Mouse (Mus musculus) midbrain, embryonic 11.5 days (tissue): ENCODE results near the gene Clip3. TPM values are rescaled to one million over a fixed set of nuclear protein-coding genes. Genes with fewer than 3 reads are reported as not detected.

Experiments used
- ATAC-seq: fragments of 200-750 bp; cut with Nextera tagmentation; 2 replicates; pipeline ENCODE4 v1.8.0; 2017; ENCODE audit warnings: moderate TSS enrichment, moderate library complexity; ENCODE audit not compliant: low FRiP score
- DNase-seq: peaks from one replicate; pipeline ENCODE4 v3.0.0; 2015; ENCODE audit warnings: low spot score; ENCODE audit errors: missing footprints
- H3K27ac ChIP-seq: fragments of 300-500 bp; sonication (generic); 2 replicates; pipeline ENCODE4 v1.5.1; 2014; ENCODE audit warnings: low read depth, low read length
- H3K27me3 ChIP-seq: fragments of 300-500 bp; sonication (generic); 2 replicates; pipeline ENCODE4 v1.6.1; 2014; ENCODE audit warnings: mild to moderate bottlenecking, low read length, moderate library complexity, mixed read lengths; ENCODE audit not compliant: control insufficient read depth, insufficient read depth
- H3K36me3 ChIP-seq: fragments of 300-500 bp; sonication (generic); 2 replicates; pipeline ENCODE4 v1.6.1; 2014; ENCODE audit warnings: mild to moderate bottlenecking, low read length, moderate library complexity, mixed read lengths; ENCODE audit not compliant: control insufficient read depth, insufficient read depth
- H3K4me1 ChIP-seq: fragments of 300-500 bp; sonication (generic); 2 replicates; pipeline ENCODE4 v1.6.1; 2014; ENCODE audit warnings: low read length; ENCODE audit not compliant: control insufficient read depth, insufficient read depth
- H3K4me2 ChIP-seq: fragments of 300-500 bp; sonication (generic); 2 replicates; pipeline ENCODE4 v1.6.1; 2014; ENCODE audit warnings: mild to moderate bottlenecking, moderate library complexity
- H3K4me3 ChIP-seq: fragments of 300-500 bp; sonication (generic); 2 replicates; pipeline ENCODE4 v1.5.1; 2014; ENCODE audit warnings: low read depth, low read length
- H3K9ac ChIP-seq: fragments of 300-500 bp; sonication (generic); 2 replicates; pipeline ENCODE4 v1.6.1; 2014; ENCODE audit warnings: low read length
- H3K9me3 ChIP-seq: fragments of 300-500 bp; sonication (generic); 2 replicates; pipeline ENCODE4 v1.6.1; 2016; ENCODE audit warnings: low read length; ENCODE audit not compliant: control insufficient read depth
- WGBS: fragments of 180-500 bp; shearing (Covaris S2); extraction: QIAGEN DNeasy Blood & Tissue Kit; methylation state at CpG from one replicate; pipeline ENCODE4 v1.1.7; 2014; 5-methylcytosine and 5-hydroxymethylcytosine counted together
- polyA plus RNA-seq: library from polyadenylated mRNA; unstranded; fragments of >200 nt; fragmentation: Nextera tagmentation; extraction: Ambion mirVana; gene quantifications from 2 replicates; pipeline ENCODE4 v1.2.1, GENCODE M21; 2014

Gene Clip3
- polyA plus RNA-seq, 1 experiment from 2014 or later: 92.0 TPM

DNA sequence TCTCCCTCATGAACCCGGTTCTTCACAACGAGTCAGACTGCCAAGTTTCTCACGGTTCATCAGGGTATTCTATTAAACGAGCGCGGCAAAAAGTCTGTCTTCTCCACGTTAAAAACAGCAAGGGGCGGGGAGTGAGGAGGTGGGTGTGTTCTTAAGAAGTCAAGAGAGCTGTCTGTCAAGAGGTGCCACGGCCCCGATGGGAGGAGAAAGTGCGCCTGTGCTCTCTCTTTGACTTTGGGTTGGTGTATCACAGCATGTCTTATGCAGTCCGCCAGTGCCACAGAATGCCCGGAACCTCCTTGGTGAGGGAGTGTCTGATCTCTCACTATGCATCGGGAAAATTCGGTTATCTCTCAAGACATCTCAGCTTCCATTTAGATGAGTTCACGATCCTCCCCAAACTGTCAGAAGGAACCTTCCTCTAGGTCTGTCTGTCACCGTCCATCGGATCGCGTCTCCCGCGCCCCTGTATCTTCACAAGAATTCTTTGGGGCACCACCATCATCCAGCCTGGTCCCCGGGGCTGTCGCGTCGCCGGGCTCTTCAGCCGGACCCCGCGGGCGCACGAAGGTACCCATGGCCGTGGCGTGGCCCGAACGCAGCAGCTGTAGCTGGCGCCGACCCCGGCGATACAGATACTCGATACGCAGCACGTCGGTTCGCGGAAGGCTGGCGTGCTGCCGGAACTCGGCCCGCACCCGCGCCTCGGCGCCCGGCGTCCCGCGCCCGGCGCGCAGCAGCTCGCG lies 30.2 kb downstream of the Clip3 start, which contains the start of gene E130208F15Rik:
E130208F15Rik (plus strand) TSS at position 202 of the 746 bp plus-strand sequence.
- peak; percentile 67 for ATAC-seq
- Histone ChIP-seq H3K9me3 (no peaks in the 10 kb centered on the region), H3K4me1 (peaks cover 14% of the 10 kb centered on the region), H3K27ac (peak within 1 kb of the TSS; percentile 51), H3K9ac (peak within 1 kb of the TSS; percentile 90), H3K36me3 (no peaks in the 10 kb centered on the region), H3K4me2 (peak within 1 kb of the TSS; percentile 60), H3K4me3 (peak within 1 kb of the TSS; percentile 77), H3K27me3 (no peaks in the 10 kb centered on the region)
- WGBS: under 1% methylated on average over 63 of the region's 63 CpGs
- peak; percentile 94 for DNase-seq

GRCm38 (mm10) chr7:30322285-30322667 lies 30.7 kb downstream of the Clip3 start:
- Histone ChIP-seq H3K4me3 (peak overlapping the region; percentile 77), H3K4me2 (peak overlapping the region; percentile 60), H3K9ac (peak overlapping the region; percentile 90), H3K36me3 (no peaks in the 10 kb centered on the region), H3K27me3 (no peaks in the 10 kb centered on the region), H3K27ac (peak overlapping the region; percentile 51), H3K4me1 (peaks cover 14% of the 10 kb centered on the region), H3K9me3 (no peaks in the 10 kb centered on the region)
- DNase-seq: peak; percentile 98
- under 1% methylated on average over 20 of the region's 20 CpGs for WGBS
- peak; percentile 100 for ATAC-seq

GRCm38 (mm10) chr7:30322865-30323264 lies 31.3 kb downstream of the Clip3 start:
- peak overlapping the region; percentile 90 for H3K9ac ChIP-seq
- peak overlapping the region; percentile 60 for H3K4me2 ChIP-seq
- DNase-seq: no peak
- WGBS: 41% methylated on average over 6 of the region's 6 CpGs
- no peaks in the 10 kb centered on the region for H3K27me3 ChIP-seq
- H3K9me3 ChIP-seq: no peaks in the 10 kb centered on the region
- H3K4me1 ChIP-seq: peaks cover 14% of the 10 kb centered on the region
- H3K4me3 ChIP-seq: peak overlapping the region; percentile 77
- peak overlapping the region; percentile 35; the same call in 1 of the 2 replicates for H3K27ac ChIP-seq
- no peak for ATAC-seq
- H3K36me3 ChIP-seq: no peaks in the 10 kb centered on the region

DNA sequence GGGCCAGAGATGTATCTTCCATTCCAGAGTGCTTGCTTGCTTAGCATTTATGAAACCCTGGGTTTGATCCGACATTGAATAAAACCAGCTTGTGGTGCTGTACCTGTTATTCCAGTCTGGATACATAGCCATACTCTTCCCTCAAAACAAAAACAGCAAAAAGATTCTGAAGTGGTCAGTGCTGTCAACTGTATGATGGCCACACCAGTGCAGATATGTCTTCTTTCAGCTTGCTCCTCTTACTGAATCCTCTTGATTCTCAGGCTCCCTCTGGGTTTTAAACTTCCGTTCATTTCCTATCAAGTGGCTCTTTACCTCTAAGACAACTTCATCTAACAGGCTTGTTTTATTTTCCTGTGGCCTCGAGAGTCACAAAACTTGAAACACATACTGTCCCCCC lies 32.3 kb downstream of the Clip3 start, which contains the start of gene Sdhaf1:
Sdhaf1 (minus strand) TSS at position 101 of the 400 bp plus-strand sequence.
- Histone ChIP-seq H3K27me3 (no peaks in the 10 kb centered on the region), H3K36me3 (no peaks in the 10 kb centered on the region), H3K27ac (peak within 1 kb of the TSS; percentile 35; the same call in 1 of the 2 replicates)

GRCm38 (mm10) chr7:30324300-30324944 lies 32.9 kb downstream of the Clip3 start:
- DNase-seq: peak; percentile 72
- no peak overlapping the region for H3K9ac ChIP-seq
- H3K4me3 ChIP-seq: no peak overlapping the region
- peaks cover 14% of the 10 kb centered on the region for H3K4me1 ChIP-seq
- H3K27ac ChIP-seq: no peak overlapping the region
- no peaks in the 10 kb centered on the region for H3K9me3 ChIP-seq
- no peaks in the 10 kb centered on the region for H3K36me3 ChIP-seq
- H3K27me3 ChIP-seq: no peaks in the 10 kb centered on the region
- WGBS: 85% methylated on average over 5 of the region's 5 CpGs
- H3K4me2 ChIP-seq: no peak overlapping the region
- ATAC-seq: no peak

More for the DNA sequence above, 32.3 kb downstream of the Clip3 start, which contains the start of gene Sdhaf1:
- H3K9me3 ChIP-seq: no peaks in the 10 kb centered on the region
- DNase-seq: no peak
- WGBS: 75% methylated on average over 3 of the region's 3 CpGs
- peaks cover 14% of the 10 kb centered on the region for H3K4me1 ChIP-seq
- H3K4me2 ChIP-seq: peak within 1 kb of the TSS; percentile 60
- peak within 1 kb of the TSS; percentile 90 for H3K9ac ChIP-seq
- H3K4me3 ChIP-seq: peak within 1 kb of the TSS; percentile 77
- no peak for ATAC-seq

DNA sequence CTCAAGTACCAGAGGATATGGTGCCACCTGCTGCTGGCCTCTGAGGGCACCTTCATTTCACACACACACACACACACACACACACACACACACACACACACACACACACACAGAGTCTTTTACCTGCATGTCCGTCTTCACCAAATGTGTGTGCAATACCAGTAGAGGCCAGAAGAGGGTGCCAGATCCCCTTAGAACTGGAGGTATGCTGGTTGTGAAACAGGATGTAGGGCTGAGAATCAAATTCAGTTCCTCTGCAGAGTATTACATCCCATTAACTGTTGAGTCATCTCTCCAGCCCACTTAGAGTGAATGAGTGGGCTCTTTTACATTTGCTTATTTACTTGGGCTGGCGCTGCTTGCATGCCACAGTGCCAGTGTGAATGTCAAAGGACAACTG lies 33.8 kb downstream of the Clip3 start:
- Histone ChIP-seq H3K4me2 (no peak overlapping the region), H3K27me3 (no peaks in the 10 kb centered on the region), H3K27ac (no peak overlapping the region), H3K4me3 (no peak overlapping the region), H3K36me3 (no peaks in the 10 kb centered on the region), H3K9me3 (no peaks in the 10 kb centered on the region), H3K4me1 (peaks cover 14% of the 10 kb centered on the region), H3K9ac (no peak overlapping the region)
- ATAC-seq (no peak), DNase-seq (peak; percentile 89)
- 39% methylated on average over 2 of the region's 2 CpGs for WGBS

GRCm38 (mm10) chr7:30326427-30326826 lies 34.9 kb downstream of the Clip3 start:
- no peak overlapping the region for H3K27ac ChIP-seq
- DNase-seq (peak; percentile 45), ATAC-seq (no peak)
- no peaks in the 10 kb centered on the region for H3K9me3 ChIP-seq
- H3K9ac ChIP-seq: no peak overlapping the region
- H3K4me2 ChIP-seq: no peak overlapping the region
- H3K4me3 ChIP-seq: no peak overlapping the region
- H3K36me3 ChIP-seq: no peaks in the 10 kb centered on the region
- H3K27me3 ChIP-seq: no peaks in the 10 kb centered on the region
- H3K4me1 ChIP-seq: peaks cover 6% of the 10 kb centered on the region

DNA sequence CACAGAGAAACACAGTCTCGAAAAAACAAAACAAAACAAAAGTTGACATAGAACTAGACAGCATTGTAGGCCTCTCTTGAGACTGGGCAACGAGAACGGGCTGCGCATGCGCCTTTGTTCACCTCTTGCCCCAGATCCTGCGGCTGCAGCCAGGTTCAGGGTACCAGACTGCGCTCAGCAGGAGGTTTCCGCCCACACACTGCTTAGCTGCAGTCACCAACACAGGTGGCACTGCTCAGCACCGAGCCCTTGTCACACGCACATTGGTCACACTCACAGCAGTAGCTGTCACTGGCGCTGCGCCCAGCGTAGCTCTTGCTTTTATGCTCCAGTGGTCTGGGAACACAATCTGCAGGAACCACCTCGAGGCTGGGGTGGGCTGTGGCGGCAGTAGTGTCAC lies 35.6 kb downstream of the Clip3 start:
- Histone ChIP-seq H3K9me3 (no peaks in the 10 kb centered on the region), H3K27me3 (no peaks in the 10 kb centered on the region), H3K4me1 (peaks cover 5% of the 10 kb centered on the region; the same call in 1 of the 2 replicates), H3K27ac (no peak overlapping the region), H3K36me3 (no peaks in the 10 kb centered on the region), H3K4me2 (no peak overlapping the region), H3K4me3 (no peak overlapping the region), H3K9ac (no peak overlapping the region)
- ATAC-seq (no peak), DNase-seq (peak; percentile 4)
- 64% methylated on average over 15 of the region's 15 CpGs for WGBS

DNA sequence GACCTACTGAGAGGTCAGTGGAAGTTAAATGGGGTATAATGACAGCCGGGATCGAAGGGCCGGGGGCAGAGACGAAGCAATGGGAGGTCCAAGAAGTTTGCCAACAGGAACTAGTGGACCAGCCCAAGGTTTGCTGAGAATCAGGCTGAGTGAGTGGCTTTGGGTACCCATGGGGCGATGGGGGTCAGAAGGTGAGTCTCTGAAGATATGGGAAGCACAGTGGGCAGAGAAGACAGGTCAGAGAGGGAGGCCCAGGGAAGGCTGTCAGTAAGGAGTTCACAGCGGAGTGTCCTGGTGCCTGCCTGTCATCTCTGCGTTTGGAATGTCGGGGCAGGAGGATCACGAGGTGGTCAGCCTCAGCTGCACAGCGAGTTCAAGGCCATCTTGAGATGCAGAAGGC lies 36.9 kb downstream of the Clip3 start:
- Histone ChIP-seq H3K4me3 (no peak overlapping the region), H3K4me1 (no peaks in the 10 kb centered on the region), H3K9me3 (no peaks in the 10 kb centered on the region), H3K4me2 (no peak overlapping the region), H3K27ac (no peak overlapping the region), H3K27me3 (peaks cover under 1% of the 10 kb centered on the region), H3K9ac (no peak overlapping the region), H3K36me3 (no peaks in the 10 kb centered on the region)
- ATAC-seq (no peak), DNase-seq (peak; percentile 49)
- WGBS: 56% methylated on average over 10 of the region's 10 CpGs
